Mouse (Mus musculus): Measurements from ENCODE around the gene Kcnk3. TPM values are rescaled to one million over a fixed set of nuclear protein-coding genes. Genes with fewer than 3 reads are reported as not detected.

The Kcnk3 gene
- polyA plus RNA-seq, 1 experiment from 2014 or later: 0.98 TPM

DNA sequence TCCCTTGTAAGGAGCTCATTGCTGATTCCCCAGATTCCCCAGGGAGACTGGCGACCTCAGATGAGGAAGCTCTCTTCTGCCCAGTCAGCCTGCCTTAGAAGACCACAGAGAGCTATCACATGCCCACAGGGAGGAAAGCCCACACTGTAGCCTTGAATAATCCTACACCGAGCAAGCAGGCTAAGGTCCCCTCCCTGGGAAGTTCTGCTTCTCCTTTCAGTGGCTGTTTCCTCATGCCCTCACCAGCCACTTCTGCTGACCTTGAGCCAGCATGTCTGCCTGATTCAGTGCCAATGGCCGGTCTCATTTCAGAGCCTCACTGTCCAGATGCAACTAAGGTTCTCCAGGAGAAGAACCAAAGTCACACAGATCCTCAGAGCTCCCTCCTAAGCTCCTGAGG is 62.8 kb downstream of the Kcnk3 start:
- Histone ChIP-seq H3K9ac (replicated peaks; ENCODE audit: low read length) (no peak overlapping the region), H3K4me1 (ENCODE audit: control insufficient read depth, insufficient read depth, low read length) (no peaks in the 10 kb centered on the region), H3K27ac (replicated peaks; ENCODE audit: low read depth, low read length) (no peak overlapping the region), H3K27me3 (ENCODE audit: control insufficient read depth, insufficient read depth, low read length) (no peaks in the 10 kb centered on the region), H3K36me3 (replicated peaks; ENCODE audit: control insufficient read depth, insufficient read depth, low read depth, low read length) (no peaks in the 10 kb centered on the region), H3K9me3 (replicated peaks; ENCODE audit: control insufficient read depth, low read length) (no peaks in the 10 kb centered on the region), H3K4me2 (ENCODE audit: low read depth, low read length) (no peak overlapping the region), H3K4me3 (ENCODE audit: low read depth, low read length) (no peak overlapping the region)
- no peak for ATAC-seq (replicated peaks; ENCODE audit: insufficient number of reproducible peaks, low FRiP score, low TSS enrichment, low read depth)
- no peak for DNase-seq (ENCODE audit: low spot score)
- 76% methylated on average over 3 of the region's 3 CpGs for WGBS

DNA sequence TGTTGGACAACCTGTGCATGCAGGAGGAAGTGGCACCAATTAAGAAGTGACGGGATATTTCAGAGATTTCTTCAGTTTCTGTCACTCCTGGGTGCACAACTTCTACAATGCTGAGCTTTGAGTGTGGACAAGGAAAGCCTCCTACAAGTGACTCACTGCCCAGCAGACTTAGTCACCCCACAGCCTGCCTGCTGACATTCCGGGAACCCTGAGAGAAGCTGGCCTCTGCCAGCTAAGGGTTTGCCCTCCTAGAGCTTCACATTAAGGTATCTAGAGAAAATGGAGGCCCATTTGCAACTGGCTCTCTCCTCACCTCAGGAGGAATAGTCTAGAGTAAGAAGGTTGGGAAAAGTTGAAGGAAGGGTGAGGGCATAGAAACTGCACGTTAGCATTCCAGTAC is 63.6 kb downstream of the Kcnk3 start:
- Histone ChIP-seq H3K36me3 (replicated peaks; ENCODE audit: control insufficient read depth, insufficient read depth, low read depth, low read length) (no peaks in the 10 kb centered on the region), H3K9ac (replicated peaks; ENCODE audit: low read length) (no peak overlapping the region), H3K27ac (replicated peaks; ENCODE audit: low read depth, low read length) (no peak overlapping the region), H3K9me3 (replicated peaks; ENCODE audit: control insufficient read depth, low read length) (no peaks in the 10 kb centered on the region), H3K27me3 (ENCODE audit: control insufficient read depth, insufficient read depth, low read length) (no peaks in the 10 kb centered on the region), H3K4me1 (ENCODE audit: control insufficient read depth, insufficient read depth, low read length) (no peaks in the 10 kb centered on the region), H3K4me3 (ENCODE audit: low read depth, low read length) (no peak overlapping the region), H3K4me2 (ENCODE audit: low read depth, low read length) (no peak overlapping the region)
- 88% methylated on average over 3 of the region's 3 CpGs for WGBS
- DNase-seq (ENCODE audit: low spot score): no peak
- no peak for ATAC-seq (replicated peaks; ENCODE audit: insufficient number of reproducible peaks, low FRiP score, low TSS enrichment, low read depth)

DNA sequence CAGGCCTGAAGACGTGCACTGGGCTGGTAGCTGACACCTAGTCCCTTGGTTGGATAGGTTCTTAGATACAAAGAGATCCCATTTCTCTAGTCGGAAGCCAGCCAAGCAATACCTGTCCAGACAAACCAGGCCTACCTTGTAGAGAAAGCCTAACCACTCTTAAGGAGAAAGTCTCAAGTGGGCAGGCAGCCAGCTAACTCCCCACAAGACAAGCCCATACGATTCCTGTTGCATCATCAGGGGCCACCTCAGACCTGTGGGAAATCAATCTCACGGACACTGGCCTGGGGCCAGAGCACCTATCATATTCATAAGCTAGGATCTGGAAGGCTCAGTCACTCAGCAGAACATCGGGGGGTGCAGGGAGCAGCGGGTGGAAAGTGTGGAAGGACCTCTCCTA is 65.3 kb downstream of the Kcnk3 start:
- WGBS: 86% methylated on average over 6 of the region's 6 CpGs
- DNase-seq (ENCODE audit: low spot score) (no peak), ATAC-seq (replicated peaks; ENCODE audit: insufficient number of reproducible peaks, low FRiP score, low TSS enrichment, low read depth) (no peak)
- Histone ChIP-seq H3K4me3 (ENCODE audit: low read depth, low read length) (no peak overlapping the region), H3K9me3 (replicated peaks; ENCODE audit: control insufficient read depth, low read length) (no peaks in the 10 kb centered on the region), H3K4me2 (ENCODE audit: low read depth, low read length) (no peak overlapping the region), H3K4me1 (ENCODE audit: control insufficient read depth, insufficient read depth, low read length) (no peaks in the 10 kb centered on the region), H3K9ac (replicated peaks; ENCODE audit: low read length) (no peak overlapping the region), H3K36me3 (replicated peaks; ENCODE audit: control insufficient read depth, insufficient read depth, low read depth, low read length) (no peaks in the 10 kb centered on the region; the same call in 1 of the 2 replicates), H3K27ac (replicated peaks; ENCODE audit: low read depth, low read length) (no peak overlapping the region), H3K27me3 (ENCODE audit: control insufficient read depth, insufficient read depth, low read length) (no peaks in the 10 kb centered on the region)

DNA sequence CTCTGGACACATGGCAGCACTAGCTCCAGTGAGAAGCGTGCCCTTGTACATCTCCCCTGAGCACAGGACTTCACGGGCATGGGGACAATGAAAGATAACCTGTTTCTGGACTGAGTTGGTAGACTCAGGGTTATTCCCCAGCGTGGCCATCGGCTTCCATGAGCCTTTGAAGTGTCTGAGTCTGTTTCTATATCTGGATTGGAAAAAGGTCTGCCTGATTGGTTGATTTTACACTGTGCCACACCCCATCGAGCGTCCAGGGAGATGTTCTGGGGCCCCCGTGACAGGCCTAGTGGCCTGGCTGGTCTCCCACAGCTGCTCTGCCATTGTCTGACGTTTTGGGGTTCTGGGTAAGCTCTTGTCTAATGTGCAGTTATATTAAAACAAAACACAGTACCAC is 67.1 kb downstream of the Kcnk3 start:
- Histone ChIP-seq H3K27ac (replicated peaks; ENCODE audit: low read depth, low read length) (no peak overlapping the region), H3K36me3 (replicated peaks; ENCODE audit: control insufficient read depth, insufficient read depth, low read depth, low read length) (no peaks in the 10 kb centered on the region; the same call in 1 of the 2 replicates), H3K4me3 (ENCODE audit: low read depth, low read length) (no peak overlapping the region), H3K27me3 (ENCODE audit: control insufficient read depth, insufficient read depth, low read length) (no peaks in the 10 kb centered on the region), H3K4me1 (ENCODE audit: control insufficient read depth, insufficient read depth, low read length) (no peaks in the 10 kb centered on the region), H3K9ac (replicated peaks; ENCODE audit: low read length) (no peak overlapping the region), H3K9me3 (replicated peaks; ENCODE audit: control insufficient read depth, low read length) (no peaks in the 10 kb centered on the region), H3K4me2 (ENCODE audit: low read depth, low read length) (no peak overlapping the region)
- ATAC-seq (replicated peaks; ENCODE audit: insufficient number of reproducible peaks, low FRiP score, low TSS enrichment, low read depth) (no peak), DNase-seq (ENCODE audit: low spot score) (no peak)
- 84% methylated on average over 8 of the region's 8 CpGs for WGBS

DNA sequence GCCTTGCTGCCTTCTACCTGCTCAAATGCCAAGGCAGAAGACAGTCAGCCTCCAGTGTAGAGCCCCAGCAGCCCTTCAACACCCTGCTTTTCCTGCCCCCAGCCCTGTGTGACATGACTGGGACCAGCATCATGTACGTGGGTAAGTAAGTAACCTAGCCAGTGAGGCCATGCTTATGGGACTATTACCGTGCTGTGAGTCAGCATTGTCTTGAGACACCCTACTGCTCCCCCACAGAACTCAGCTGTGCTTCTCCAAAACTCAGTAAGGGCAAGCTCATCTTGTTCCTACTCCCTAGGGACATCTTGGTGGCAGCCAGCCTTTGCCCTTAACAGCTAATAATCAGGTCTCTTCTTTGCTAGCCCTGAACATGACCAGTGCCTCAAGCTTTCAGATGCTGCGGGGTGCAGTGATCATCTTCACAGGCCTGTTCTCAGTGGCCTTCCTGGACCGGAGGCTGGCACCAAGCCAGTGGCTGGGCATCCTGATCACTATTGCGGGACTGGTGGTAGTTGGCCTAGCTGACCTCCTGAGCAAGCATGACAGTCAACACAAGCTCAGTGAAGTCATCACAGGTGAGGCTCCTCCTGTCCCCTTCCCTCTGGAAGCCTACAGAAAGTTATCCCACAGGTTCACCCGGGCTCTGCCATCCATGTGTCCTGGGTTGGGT is 67.7 kb downstream of the Kcnk3 start:
- H3K4me3 ChIP-seq (ENCODE audit: low read depth, low read length): no peak overlapping the region
- no peak overlapping the region for H3K27ac ChIP-seq (replicated peaks; ENCODE audit: low read depth, low read length)
- H3K27me3 ChIP-seq (ENCODE audit: control insufficient read depth, insufficient read depth, low read length): no peaks in the 10 kb centered on the region
- ATAC-seq (replicated peaks; ENCODE audit: insufficient number of reproducible peaks, low FRiP score, low TSS enrichment, low read depth) (no peak), DNase-seq (ENCODE audit: low spot score) (no peak)
- H3K4me1 ChIP-seq (ENCODE audit: control insufficient read depth, insufficient read depth, low read length): no peaks in the 10 kb centered on the region
- H3K4me2 ChIP-seq (ENCODE audit: low read depth, low read length): no peak overlapping the region
- no peak overlapping the region for H3K9ac ChIP-seq (replicated peaks; ENCODE audit: low read length)
- WGBS: 87% methylated on average over 6 of the region's 6 CpGs
- no peaks in the 10 kb centered on the region for H3K9me3 ChIP-seq (replicated peaks; ENCODE audit: control insufficient read depth, low read length)
- H3K36me3 ChIP-seq (replicated peaks; ENCODE audit: control insufficient read depth, insufficient read depth, low read depth, low read length): no peaks in the 10 kb centered on the region; the same call in 1 of the 2 replicates

DNA sequence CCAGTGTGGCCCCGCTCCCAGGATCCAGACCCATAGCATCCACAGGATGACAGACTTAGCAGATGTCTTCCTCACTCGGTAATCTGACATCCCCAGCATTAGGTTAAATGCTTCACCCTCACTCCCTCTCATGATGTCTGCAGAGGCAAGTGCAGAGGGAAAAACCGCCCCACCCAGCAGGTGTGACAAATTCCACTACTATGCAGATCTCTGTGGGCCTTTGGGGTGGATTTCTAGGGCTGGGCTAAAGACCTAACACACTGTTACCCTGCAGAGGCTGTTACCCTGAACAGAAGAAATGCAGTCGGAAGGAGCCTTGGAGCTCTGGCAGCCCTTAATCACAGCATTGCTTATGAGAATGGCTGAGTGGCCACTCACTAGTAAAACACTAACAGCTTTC is 71.1 kb downstream of the Kcnk3 start:
- 85% methylated on average over 4 of the region's 4 CpGs for WGBS
- Histone ChIP-seq H3K9ac (replicated peaks; ENCODE audit: low read length) (no peak overlapping the region; the same call in 1 of the 2 replicates), H3K27ac (replicated peaks; ENCODE audit: low read depth, low read length) (no peak overlapping the region), H3K4me3 (ENCODE audit: low read depth, low read length) (no peak overlapping the region), H3K9me3 (replicated peaks; ENCODE audit: control insufficient read depth, low read length) (no peaks in the 10 kb centered on the region), H3K4me1 (ENCODE audit: control insufficient read depth, insufficient read depth, low read length) (no peaks in the 10 kb centered on the region), H3K27me3 (ENCODE audit: control insufficient read depth, insufficient read depth, low read length) (no peaks in the 10 kb centered on the region), H3K36me3 (replicated peaks; ENCODE audit: control insufficient read depth, insufficient read depth, low read depth, low read length) (no peaks in the 10 kb centered on the region; the same call in 1 of the 2 replicates), H3K4me2 (ENCODE audit: low read depth, low read length) (no peak overlapping the region)
- DNase-seq (ENCODE audit: low spot score): no peak
- no peak for ATAC-seq (replicated peaks; ENCODE audit: insufficient number of reproducible peaks, low FRiP score, low TSS enrichment, low read depth)

DNA sequence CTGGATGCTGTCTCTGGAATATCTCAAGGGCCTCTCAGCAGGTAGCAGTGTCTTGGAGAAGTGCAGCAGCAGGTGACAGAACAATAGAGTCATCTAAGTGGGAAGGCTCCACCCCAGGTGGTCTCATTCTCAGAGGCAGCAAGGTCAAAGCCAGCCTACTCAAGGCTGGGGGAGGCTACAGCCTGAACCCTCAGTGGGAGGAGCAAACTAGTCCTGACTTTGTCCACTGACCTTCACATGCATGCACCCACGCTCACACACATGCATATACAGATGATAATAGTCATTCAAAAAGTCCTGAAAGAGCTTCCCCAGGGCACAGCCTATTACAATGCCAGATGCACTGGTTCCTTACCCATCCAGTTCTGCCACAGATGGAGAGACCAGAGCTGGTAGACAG is 72.3 kb downstream of the Kcnk3 start:
- no peak for DNase-seq (ENCODE audit: low spot score)

DNA sequence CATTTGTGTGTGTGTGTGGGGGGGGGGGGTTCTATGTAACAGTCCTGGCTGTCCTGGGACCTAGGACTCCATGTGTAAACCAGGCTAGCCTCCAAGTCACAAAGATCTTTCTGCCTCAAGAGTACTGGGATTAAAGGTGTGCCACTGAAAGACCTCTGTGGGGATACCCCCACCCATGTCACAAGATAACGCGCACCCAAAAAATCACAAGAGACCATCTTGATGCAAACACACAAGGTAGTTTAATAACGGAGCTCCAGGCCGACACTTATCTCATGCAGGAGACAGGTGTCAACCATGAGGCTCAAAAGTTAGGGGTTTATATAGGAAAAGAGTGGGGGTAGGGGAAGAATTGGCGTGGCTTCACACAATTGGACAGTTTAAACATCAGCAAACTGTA is 72.8 kb downstream of the Kcnk3 start:
- no peak overlapping the region for H3K4me3 ChIP-seq (ENCODE audit: low read depth, low read length)
- no peak overlapping the region for H3K9ac ChIP-seq (replicated peaks; ENCODE audit: low read length)
- H3K36me3 ChIP-seq (replicated peaks; ENCODE audit: control insufficient read depth, insufficient read depth, low read depth, low read length): no peaks in the 10 kb centered on the region; the same call in 1 of the 2 replicates
- WGBS: 92% methylated on average over 5 of the region's 5 CpGs
- ATAC-seq (replicated peaks; ENCODE audit: insufficient number of reproducible peaks, low FRiP score, low TSS enrichment, low read depth): no peak
- H3K27me3 ChIP-seq (ENCODE audit: control insufficient read depth, insufficient read depth, low read length): no peaks in the 10 kb centered on the region
- no peaks in the 10 kb centered on the region for H3K4me1 ChIP-seq (ENCODE audit: control insufficient read depth, insufficient read depth, low read length)
- no peak overlapping the region for H3K27ac ChIP-seq (replicated peaks; ENCODE audit: low read depth, low read length)
- no peak for DNase-seq (ENCODE audit: low spot score)
- H3K4me2 ChIP-seq (ENCODE audit: low read depth, low read length): no peak overlapping the region
- H3K9me3 ChIP-seq (replicated peaks; ENCODE audit: control insufficient read depth, low read length): no peaks in the 10 kb centered on the region

More for the DNA sequence above, 72.3 kb downstream of the Kcnk3 start:
- no peak overlapping the region for H3K4me2 ChIP-seq (ENCODE audit: low read depth, low read length)
- WGBS: 88% methylated on average over 1 of the region's 1 CpGs
- H3K27ac ChIP-seq (replicated peaks; ENCODE audit: low read depth, low read length): no peak overlapping the region
- H3K9me3 ChIP-seq (replicated peaks; ENCODE audit: control insufficient read depth, low read length): no peaks in the 10 kb centered on the region
- no peak for ATAC-seq (replicated peaks; ENCODE audit: insufficient number of reproducible peaks, low FRiP score, low TSS enrichment, low read depth)
- H3K4me1 ChIP-seq (ENCODE audit: control insufficient read depth, insufficient read depth, low read length): no peaks in the 10 kb centered on the region
- no peaks in the 10 kb centered on the region; the same call in 1 of the 2 replicates for H3K36me3 ChIP-seq (replicated peaks; ENCODE audit: control insufficient read depth, insufficient read depth, low read depth, low read length)
- H3K9ac ChIP-seq (replicated peaks; ENCODE audit: low read length): no peak overlapping the region
- no peaks in the 10 kb centered on the region for H3K27me3 ChIP-seq (ENCODE audit: control insufficient read depth, insufficient read depth, low read length)
- no peak overlapping the region for H3K4me3 ChIP-seq (ENCODE audit: low read depth, low read length)

Data from embryonic facial prominence, embryonic 11.5 days (tissue).